Mouse (Mus musculus) heart, postnatal 0 days (tissue): ENCODE data around the gene Cars2.

ENCODE experiments used
- CTCF ChIP-seq: IDR thresholded peaks from 2 replicates; pipeline ENCODE4 v1.5.1; 2016; ENCODE audit warnings: antibody characterized with exemption, control low read depth, low read depth
- EP300 ChIP-seq: IDR thresholded peaks from 2 replicates; pipeline ENCODE4 v1.6.1; 2016; ENCODE audit warnings: antibody characterized with exemption, low read depth

DNA sequence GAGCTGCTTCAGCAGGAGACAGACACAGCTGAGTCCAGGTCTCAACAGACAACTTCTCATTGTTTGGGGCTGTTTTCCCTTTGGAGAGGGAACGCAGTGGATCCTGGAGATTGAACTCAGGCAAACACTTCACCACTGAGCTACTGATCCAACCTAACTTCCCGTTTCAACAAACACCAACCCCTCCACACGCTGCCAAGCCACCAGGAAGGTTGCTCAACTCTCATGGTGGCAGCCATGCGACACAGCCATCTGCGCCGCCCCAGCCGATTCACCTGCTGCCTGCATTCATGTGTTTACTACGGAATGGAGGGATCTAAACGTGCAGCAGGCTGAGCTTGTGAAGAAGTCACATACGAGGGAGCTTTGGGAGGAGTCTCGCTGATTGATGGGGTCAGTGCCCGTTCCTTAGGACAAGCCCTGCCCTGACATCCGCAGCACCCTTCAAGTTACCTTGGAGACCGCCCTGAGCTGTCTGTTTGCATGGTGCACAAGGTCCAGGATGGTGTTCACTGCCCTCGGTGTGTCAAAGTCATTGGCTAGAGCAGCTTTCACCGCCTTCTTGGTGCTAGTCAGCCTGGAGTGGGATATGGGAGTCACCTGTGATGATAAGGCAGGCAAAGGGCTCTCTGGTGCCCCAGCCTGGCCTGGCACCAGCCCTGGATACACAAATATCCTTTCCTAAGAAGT, 33.1 kb downstream of the Cars2 start:
- TF ChIP-seq CTCF, result no peak
- no peak for TF ChIP-seq EP300
